Mouse (Mus musculus) naive thymus-derived CD4-positive, alpha-beta T cell, adult 2 months (primary cell): ENCODE measurements around the gene Tmie.
"Not testable (repeated sequence)": the region's sequence is repeated elsewhere in the genome, so short reads cannot be mapped to it uniquely, and the experiment has no call there.

Experiments used
- DNase-seq: peaks from one replicate; pipeline ENCODE4 v3.0.0-alpha.2; 2011; ENCODE audit warnings: low read depth

The Tmie gene

DNA sequence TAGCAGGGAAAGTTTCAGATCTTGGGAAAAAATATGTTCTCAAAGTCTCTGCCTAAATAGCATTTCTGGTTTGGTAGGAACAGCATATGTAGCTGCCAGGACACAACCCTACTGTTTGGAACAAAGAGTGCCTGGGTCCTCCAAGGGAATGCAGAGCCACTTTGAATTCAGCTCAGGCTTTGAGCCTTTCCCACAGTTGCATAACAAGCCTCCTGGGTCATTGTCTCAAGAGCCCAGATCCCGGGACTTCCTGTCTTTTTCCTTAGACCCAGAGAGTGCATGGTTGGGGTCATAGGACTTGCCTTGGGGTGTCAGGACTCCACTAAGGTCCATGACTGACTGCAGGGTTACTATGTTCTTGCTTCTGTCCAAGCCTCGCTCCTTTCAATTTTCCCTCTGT, 43.8 kb downstream of the Tmie start:
- no peak for DNase-seq

DNA sequence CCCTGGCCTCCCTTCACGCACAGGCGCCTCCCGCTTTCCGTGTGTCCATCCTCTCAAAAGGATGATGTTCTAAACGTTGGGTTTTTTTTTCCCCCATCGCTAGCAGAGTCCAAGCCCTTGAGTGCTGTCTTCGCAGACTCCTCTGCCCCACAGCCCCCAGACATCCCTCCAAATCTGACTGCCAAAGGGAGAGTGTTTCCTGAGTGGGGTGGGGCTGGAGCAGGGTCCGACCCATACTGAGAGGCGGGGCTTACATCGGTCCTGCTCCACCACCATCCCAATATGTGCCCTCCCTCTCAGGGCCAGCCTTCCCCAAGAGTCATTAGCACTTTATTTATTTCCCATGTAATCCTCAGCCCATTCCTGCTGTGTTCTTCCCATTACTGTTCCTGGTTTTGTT, 45.0 kb downstream of the Tmie start:
- DNase-seq, result no peak

DNA sequence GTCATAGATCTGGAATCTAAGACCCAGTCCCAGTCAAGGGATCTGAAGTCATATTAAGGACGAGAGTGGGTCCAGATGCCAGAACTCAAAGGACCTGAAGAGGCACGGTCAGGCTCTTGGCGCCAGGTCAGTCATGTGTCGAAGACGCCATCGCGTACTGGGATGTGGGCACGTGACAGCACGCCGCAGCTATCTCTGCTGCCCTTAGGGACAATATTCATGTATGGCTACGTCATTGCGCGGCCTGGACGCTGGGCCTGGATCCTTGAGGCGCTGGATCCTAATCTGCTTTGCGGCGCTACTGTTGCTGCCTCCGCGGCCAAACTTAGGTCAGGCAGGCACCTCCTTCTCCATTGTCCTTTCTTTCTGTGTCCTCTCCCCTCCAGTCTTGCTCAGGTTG, 45.5 kb downstream of the Tmie start, which contains the start of gene Prss45:
Prss45 (plus strand) TSS at position 178 of the 400 bp plus-strand sequence.
- no peak for DNase-seq

DNA sequence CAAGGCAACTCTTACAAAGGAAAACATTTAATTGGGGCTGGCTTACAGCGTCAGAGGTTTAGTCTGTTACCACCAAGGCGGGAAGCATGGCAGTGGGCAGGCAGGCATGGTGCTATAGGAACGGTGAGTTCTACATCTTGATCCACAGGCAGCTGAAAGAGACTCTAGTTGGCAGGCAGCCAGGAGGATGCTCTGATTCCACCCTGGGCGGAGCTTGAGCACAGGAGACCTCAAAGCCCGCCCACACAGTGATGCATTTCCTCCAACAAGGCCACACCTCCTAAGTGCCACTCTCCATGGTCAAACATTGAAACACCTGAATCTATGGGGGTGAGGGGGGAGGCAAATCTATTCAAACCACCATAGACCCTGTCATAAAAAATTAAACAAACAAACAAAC, 46.9 kb downstream of the Tmie start:
- DNase-seq, result peak; percentile 46

DNA sequence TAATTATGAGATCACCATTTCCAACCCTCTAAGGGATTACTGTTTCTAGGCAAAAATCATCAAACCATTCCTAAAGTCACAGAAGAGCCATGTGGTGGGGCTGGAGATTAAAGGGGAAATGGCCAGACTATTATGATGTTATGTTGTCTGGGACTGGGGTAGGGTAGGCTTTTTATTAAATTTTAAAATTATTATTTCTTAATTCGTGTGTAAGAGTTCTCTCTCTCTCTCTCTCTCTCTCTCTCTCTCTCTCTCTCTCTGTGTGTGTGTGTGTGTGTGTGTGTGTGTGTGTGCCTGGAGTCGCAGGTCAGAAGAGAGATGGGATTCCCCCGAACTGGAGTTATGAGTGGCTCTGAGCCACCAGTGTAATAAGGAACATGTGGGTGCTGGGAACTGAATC, 53.5 kb downstream of the Tmie start, which contains the start of gene Prss43:
Prss43 (plus strand) TSS at position 301 of the 400 bp plus-strand sequence.
- no peak for DNase-seq

DNA sequence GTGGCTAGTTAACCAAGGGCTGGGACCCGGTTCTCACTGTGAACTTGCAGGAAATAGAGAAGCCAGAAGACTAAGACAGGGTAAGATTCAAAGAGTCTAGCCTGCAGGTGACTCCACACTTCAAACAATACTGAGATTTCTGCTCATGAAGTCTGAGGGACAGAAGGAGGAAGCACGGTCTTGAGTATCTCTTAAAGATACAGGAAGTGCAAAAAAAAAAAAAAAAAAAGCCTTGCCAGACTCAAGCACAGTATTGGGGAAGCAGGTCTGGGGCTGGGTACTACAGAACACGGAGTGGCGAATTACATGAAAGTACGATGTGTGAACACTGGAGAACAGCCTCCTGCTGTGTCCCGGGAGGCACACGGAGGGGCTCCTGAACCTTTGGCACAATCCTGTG, 54.1 kb downstream of the Tmie start:
- peak; percentile 74 for DNase-seq

DNA sequence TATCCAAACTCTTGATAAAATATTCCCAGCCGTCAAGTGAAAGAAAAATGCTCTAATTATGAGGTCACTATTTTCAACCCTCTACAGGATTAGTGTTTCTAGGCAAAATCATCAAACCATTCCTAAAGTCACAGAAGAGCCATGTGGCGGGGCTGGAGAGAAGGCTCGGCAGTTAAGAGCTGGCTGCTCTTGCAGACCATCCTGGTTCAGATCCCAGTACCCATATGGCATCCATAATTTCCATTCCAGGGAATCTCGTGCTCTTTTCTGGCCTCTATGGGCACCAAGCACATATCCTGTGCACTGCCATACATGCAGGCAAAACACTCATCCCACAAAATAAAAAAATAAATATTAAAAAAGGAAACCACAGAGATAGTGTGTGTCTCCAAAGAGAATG, 54.5 kb downstream of the Tmie start:
- DNase-seq, result no peak

DNA sequence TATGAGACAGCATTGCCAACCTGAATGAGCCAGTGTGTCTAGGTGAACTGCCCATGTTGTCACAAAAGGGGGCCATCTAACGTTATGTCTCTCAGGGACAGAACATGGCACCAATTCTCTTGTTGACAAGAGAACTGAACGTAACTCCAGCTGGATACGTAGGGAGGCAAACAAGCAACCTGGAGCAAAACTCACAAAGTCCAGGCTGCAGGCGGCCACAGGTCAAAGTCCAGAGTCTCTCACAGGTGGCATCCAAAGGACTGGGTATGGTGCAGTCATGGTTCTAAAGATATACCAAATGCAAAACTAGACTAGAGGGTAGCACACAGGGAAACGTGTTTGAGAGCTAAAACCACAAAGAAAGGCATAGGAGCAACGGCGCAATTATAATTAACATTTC, 58.5 kb downstream of the Tmie start:
- DNase-seq, result no peak

DNA sequence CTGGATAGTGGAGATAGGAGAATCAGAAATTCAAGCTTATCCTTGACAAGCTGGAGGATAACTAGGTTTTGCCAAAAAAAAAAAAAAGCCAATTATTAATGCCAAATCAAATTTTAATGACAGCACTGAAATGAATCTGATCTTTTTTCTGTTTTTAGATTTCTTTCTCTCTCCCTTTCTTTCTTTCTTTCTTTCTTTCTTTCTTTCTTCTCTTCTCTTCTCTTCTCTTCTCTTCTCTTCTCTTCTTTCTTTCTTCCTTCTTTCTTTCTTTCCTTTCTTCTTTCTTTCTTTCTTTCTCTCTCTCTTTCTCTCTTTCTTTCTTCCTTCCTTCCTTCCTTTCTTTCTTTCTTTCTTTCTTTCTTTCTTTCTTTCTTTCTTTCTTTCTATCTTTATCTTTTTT, 59.4 kb downstream of the Tmie start:
- not testable (repeated sequence) for DNase-seq
